Mouse (Mus musculus) heart, postnatal 14 days (tissue): ENCODE measurements around the gene Ttk. TPM values are rescaled to one million over a fixed set of nuclear protein-coding genes. Genes with fewer than 3 reads are reported as not detected.

ENCODE experiments used
- DNase-seq, 2 experiments: peaks; one replicate each; pipeline ENCODE4 v3.0.0; 2021 to 2022
- intact Hi-C: fragments of 180-260 bp; cut with DNase I; formaldehyde crosslinking; loops from one replicate; pipeline ENCODE4 v1.15.1; 2025
- long read RNA-seq, 2 experiments: library from polyadenylated mRNA; stranded (forward); transcript quantifications; one replicate each; pipeline ENCODE4 v2.0.0; 2021
- total RNA-seq, 2 experiments: library from RNA; stranded (reverse); gene quantifications; 2 replicates each; pipeline ENCODE4 v1.2.3; 2021

Gene Ttk
- total RNA-seq: 1 to 10 TPM; 1.1 to 4.1 TPM
- long read RNA-seq, experiment 1, partial matches to known transcripts: 0 of 4 reads
- long read RNA-seq, experiment 1, other reads (novel, unspliced or antisense): 1 of 4 reads
- long read RNA-seq, experiment 2: 0 reads

DNA sequence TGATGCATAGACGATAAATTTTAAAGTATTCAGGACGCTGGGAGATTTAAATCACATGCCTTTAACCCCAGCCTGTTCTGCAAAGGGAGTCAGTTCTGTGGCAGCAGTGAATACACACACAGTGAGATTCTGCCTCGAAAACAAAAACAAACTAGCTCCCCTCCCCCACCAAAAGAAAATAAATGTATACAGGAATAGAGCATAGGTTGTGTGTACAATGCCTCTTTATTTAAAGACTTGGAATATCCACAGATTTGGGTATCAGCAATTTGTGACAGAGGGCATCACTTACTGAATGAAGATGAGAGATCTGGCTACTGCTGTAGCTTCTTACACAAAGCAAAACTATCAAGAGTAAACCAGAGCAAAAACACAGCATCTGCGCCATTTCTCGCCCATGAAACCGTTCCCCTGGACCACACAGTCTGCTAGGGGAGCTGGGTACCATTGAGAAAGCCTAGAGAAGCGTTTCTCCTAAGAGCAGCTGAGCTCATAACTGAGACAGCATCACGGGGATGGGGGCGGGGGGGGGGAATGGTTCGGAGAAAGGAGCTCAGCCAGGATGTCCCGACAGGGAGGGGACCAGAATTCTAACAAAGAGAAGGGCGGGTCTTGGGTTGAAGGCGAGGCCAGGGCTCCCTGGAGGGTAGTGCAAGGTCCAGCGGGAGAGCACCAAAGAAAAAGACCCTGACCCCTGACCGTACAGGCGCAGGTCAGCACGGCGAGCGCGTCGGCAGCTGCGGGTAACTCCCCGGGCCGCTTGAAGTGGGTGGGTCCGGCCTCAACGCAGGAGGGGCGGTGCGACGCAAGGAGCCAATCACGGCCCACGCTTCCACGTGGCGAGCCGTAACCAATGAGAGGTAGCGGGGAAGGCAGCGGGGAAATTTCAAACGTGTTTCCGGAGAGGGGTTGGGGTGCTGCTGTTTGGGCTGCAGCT, at the start of gene Ttk:
Gene Ttk, plus strand, starts transcription at position 879 of the 937 bp plus-strand sequence.
- intact Hi-C loops: no loop called here
- peak; percentile 90 to 92 for DNase-seq

DNA sequence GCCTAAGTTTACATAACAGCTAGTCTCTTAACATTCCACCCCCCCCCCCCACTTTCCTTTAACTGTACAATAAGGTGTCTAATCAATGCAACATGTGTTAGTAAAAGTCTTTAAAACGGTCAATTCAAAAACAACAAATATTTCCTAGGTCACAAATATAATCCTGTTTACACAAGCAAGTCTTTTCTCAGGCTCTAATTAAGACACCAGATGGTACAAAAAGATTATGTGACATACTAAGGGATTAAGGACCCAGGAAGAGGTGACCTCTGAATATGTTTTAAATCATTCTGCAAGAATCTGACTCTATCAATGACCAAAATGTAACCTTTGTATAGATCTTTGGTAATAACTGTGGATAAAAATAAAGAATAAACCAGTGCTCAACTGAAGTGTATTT, 49.0 kb upstream of the Ttk start:
- intact Hi-C loops: no loop called here
- DNase-seq: no peak

DNA sequence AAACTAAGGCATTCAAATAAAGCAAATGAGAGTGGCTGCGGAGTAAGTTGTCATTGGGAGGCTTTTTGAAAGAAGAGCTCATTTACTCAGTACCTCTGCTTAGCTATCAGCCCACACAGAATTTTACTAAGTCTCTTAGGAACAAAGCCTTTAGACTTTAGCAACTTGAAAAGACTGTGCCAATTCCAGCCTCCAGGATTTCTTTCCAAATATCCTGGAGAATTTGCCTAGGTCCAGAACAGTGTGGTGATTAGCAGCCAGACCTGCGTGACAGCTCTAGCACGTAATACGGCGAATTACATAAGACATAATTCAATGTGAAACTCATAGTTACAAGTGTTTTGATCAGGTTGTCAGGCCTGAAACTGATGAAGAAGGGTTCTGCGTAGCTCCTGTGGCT, 45.2 kb upstream of the Ttk start:
- DNase-seq: no peak
- intact Hi-C loops: no loop called here

DNA sequence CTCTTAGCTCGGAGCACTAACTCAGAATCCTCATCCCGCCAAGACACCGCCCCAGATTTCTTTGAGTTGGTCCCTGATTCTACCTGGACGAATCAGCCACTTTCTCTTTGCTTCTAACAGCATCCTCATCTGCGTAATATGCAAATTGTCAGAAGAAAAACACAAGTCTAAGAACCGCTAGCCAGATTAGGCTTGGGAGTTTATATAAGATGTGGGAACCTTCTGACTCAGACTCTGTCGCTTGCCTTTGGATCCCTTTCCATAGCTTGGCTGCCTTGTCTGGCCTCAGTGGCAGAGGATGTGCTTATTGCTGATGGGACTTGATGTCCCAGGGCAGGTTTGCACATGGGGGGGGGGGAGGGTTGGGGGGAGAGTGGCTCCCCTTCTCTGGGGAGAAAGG, 37.6 kb upstream of the Ttk start:
- intact Hi-C loops: no loop called here
- no peak for DNase-seq

DNA sequence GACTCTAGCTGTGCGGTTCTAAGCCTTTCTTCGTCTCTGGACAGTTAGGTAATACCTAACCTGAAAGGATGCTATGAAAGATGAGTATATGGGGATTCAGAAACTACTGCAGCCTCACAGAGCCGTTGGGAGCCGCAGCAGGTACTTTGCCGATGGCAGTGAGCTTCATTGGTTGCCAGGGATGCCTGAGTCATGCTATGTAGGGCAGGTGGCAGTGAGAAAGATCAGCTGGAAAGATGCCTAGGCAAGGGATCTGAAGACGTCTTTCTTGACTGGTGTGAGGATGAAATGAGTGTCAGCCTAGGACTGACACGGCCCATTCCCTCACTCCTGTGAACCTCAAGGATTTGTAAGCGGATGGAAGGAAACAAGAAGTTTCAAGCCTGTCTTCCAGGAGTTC, 36.6 kb upstream of the Ttk start:
- intact Hi-C loops: no loop called here
- DNase-seq: no peak

DNA sequence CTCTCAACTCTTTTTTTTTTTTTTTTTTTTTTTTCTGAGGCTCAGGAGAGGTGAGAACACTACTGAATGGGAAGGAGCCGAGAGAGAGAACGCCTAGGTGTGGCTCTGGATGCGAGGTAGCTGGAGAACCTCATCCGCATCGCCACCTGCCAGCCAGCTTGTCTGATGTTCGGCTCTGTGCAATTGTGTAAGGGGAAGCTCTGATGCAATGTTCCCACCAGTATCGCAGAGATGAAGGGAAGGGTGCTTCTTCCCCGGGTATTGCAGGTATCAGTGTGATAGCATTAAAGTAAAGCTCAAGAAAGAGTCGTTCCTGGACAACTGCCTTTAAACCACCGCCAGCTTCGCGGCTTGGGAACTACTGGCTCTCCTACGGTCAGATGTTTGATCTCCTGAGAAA, 30.1 kb upstream of the Ttk start:
- DNase-seq: no peak
- intact Hi-C loops: no loop called here

DNA sequence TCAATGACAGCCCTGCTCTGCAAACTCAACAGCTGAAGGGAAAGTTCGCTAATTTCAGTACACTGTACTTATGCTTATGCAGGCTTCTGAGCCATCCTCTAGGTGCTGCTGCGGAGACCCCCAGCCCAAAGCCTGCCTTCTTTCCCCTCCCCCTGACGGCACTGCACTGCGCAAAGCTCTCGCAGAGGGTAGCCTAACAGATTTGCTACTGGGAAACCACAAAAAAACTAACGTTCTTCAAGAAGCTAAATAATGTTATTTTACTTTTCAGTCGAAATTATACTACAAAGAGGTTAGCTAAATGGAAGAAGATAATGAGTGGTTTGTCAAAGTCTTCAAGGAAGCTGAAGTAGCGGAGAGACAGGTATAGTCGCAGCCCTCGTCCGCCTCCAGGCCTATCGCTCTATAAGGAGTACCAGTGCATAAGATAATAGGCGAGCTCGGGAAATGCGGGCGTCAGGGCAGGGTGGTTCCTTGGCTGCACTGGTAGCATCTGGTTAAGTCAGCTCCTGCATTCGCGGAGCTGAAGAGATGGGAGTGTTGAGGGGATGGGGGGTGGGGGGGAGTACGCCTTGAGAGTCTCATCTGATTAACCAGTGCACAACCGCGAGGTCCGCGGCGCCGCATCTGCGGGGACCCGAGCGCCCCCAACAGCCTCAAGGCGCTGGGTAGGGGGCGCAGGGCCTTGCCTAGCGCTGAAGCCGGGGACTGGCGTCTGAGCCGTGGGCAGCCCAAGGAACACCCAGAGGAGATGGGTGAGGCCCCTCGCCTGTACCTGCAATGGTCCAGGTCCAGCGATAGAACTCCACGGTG, 29.1 kb upstream of the Ttk start:
- intact Hi-C loops: no loop called here

DNA sequence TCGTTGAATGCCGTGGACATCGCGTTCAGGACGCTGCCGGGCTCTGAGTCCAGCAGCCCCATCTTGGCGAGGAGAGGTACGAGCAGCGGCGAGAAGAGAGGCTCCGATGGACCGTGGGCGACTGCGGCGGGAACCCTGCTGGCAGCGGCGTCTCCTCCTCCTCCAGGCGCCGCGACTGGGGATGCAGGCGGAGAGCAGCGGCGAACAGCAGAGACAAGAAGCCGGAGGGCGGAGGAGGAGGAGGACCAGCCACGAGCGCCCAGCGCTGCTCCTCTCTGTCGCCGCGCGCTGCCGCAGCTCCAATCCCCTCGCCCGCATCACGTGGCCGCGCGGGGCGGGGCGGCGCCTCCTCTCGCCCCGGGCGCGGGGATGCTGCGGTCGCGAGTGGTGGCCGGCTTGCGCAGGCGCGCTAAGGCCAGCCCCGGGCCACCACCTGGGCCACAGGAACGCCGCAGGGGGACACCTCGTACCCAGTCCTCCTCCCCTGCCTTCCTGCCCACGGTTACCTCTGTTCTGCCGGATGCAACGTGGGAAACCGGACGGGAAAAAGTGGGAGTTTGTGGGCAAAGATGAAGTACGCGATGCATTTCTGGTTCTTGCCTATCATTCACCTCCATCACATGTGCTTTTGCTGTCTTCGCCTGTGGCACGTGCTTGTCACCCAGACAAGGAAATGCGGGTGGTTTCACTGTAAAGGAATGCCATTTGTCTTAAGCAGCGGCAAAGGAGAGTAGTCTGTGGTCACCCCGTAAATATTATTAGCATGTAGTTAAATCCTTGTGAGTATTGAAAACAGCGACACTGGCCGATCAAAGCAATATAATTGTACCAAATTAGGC, 28.3 kb upstream of the Ttk start, which contains the start of gene Elovl4:
Gene Elovl4, minus strand, starts transcription at position 301 of the 839 bp plus-strand sequence.
- peak; percentile 50 to 65 for DNase-seq
- intact Hi-C loops: no loop called here

More for the DNA sequence above, 29.1 kb upstream of the Ttk start:
- DNase-seq: peak in 1 of 2 experiments; percentile 1

DNA sequence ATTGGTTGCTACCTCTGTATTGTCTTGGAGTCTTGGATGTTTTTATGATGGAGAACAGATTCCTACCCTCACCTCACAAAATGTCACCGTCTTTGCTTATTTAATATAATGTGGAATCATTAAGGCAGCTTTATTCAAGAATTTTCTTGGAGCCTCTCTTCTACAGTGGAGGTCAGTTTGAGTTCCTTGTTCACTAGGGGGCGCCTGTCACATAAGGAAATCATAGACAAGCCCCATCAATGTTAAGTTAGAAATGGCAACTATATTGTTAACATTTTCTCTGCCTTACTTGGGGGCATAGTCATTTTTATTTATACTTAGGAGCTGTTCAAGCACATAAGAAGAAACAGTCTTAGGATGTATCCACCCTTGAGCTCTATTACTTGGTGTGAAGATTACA, 26.9 kb upstream of the Ttk start:
- peak; percentile 24 to 59 for DNase-seq
- intact Hi-C loops: no loop called here

DNA sequence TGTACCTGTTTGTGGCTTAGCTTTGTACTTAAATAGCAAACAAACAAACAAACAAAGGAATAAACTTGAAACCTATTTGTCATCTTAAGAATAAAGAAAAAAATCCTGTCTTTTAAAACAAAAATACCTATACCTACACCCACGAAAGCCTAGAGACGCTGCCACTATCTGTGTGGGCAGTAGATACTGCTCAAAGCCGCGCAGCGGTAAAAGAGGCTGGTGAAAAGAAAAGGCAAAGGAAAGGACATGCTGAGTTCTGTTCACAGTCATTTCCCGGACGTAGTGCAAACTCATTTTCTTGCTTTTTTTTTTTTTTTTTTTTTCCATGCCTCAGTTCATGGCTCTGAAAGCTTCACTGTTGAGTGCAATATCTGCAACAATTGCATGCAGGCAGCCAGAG, 15.3 kb upstream of the Ttk start:
- DNase-seq: no peak
- intact Hi-C loops: no loop called here

DNA sequence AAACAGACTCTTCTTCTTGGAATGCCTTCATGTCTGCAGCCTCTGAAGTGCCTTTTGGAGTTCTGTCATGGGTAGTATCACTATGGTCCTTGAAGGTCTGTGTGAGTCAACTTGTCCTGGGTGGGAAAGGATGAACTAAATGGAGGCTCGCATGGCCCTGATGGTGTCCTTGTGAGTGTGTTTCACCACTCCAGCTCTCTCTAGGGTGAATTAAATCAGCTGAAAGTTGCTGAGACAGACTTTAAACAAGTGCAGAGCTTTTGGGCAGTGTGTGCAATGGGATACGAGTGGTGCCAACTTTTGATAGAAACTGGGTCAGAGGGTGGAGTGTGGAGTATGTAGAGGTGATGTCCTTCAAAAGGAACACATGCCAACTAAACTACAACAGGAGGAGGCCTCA, 13.5 kb upstream of the Ttk start:
- intact Hi-C loops: no loop called here
- no peak for DNase-seq

DNA sequence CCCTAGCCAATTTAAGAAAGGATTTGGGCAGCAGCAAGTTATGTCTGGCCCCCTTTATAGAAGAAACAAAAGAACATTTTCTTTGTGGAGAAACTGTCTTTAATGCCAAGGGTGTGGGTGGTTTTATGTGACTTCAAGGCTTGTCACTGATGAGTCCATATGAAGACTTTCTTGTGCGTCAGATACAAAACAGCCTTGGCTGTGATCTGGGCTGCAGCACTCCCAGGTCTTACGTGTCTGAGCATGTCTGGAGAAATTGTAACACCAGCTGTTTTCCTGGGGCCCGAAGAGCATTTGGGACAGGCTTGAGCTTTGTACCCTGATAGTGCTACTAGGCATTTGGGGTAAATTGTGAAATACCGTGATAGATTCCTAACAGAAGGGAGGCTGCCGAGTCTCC, 11.6 kb upstream of the Ttk start:
- intact Hi-C loops: no loop called here
- DNase-seq: no peak

DNA sequence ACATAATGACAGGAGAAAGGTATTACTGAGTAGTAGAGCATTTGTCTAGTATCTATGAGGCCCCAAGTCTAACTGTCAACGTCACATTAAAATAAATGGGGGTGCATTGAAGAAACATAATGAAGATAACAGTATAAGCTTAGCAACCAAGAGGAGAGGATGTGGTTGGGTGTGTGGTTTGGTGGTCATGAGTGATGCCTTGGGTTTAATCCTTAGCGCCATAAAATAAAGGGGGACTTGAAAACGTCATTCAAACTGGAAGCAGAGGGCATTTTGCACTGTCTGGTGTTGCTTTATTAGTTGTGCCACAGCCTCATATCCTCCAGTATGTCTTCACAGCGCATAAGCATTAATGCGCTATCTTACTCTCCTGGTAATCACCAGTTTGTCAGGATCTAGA, 4.6 kb upstream of the Ttk start:
- no peak for DNase-seq
- intact Hi-C loops: no loop called here

DNA sequence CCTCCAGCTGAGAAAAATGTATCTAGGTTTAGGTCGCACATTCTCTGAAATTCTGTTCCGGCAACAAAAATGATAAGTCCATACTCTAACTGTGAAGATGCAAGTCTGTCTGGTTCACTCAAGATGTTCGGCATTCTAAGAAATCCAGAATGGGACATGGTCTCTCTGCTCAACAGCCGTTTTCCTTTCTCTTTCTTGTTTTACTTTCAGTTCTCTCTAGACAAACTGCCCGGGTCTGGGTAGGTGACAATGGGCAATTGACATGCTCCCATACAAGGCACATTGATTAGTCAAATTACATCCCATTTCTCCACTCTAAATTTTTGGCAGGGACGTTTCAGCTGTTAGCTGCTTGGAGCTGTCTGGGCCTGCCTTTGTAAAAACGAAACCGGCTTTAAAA, 3.3 kb upstream of the Ttk start:
- DNase-seq: no peak
- intact Hi-C loops: no loop called here

DNA sequence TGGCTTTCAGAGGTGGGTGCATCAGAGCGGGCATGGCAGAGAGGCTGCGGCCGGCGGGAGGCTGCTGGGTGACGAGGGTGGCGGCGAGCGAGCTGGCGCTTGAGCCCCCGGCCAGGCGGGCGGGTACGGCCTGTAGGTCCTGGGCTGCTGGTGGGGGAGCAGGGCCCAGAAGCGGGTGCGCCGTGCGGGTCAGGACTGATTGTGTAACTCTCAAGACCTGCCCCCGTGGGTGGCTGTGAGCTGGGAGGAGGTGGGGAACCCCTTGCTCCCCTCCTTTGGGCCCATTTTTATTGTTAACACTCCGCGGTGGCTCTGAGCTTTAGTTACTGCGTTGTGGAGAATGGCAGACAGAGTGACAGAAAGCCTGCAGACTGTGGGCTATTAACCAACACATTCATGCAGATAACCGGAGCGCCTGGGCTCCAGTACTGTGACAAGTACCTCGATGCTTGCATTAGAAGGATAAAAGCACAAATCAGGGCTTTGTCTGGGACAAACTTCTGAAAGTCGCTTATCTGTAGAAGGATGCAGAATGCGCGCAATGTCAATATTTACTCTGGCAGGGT, 342 bp downstream of the Ttk start:
- no peak for DNase-seq
- intact Hi-C loops: no loop called here

DNA sequence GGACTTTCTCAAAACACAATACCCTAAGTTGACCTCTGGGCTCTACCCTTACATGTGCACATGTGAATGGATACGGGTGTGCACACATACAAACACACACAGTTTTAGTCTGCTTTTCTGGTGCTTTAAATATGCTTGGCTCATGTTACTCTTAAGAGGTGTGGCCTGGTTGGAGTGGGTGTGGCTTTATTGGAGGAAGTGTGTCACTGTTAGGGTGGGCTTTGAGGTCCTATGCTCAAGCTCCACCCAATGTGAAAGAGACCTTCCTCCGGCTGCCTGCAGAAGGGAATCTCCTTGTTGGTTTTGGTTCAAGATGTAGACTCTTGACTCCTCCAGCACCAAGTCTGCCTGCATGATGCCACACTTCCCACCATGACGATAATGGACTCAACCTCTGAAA, 18.0 kb downstream of the Ttk start:
- no peak for DNase-seq
- intact Hi-C loops: no loop called here

DNA sequence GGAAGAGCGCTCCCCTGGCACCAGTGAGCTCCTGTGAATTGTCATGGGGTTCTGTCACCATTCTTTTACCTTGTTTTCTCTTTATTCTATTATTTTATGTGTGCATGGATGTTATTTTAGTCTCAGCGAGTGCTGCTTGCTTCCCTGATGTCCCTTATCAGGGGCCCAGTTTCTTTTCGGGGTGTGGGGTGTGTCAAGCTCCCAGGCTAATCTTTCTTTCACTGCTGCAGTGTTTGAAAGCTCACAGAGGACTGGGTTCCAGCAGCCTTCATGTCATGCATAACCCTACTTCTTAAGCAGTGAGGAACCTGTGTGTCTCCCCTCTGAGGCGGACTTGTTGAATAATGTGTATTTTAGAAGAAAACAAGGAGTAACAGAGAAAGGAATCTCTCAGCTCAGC, 30.7 kb downstream of the Ttk start:
- DNase-seq: no peak
- intact Hi-C loops: no loop called here

DNA sequence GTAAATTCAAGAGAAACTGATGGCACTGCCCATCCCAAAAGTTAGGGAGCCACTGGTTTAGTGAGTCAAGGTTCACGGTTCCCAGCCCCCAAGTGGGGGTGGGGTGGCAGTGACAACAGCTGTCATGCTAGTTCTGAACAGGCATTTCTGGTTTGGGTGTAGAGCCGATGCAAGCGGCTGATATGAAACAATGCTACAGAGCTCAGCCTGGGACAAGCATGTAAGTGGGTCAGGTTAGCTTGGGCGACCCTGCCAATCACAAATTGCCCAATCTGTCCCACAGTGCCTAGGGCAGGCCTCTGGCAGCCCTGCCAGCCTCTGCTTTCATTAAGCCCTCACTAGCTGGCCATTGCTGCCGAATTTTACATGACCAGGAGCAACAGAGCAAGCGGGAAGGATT, 47.7 kb downstream of the Ttk start:
- no peak for DNase-seq
- intact Hi-C loops: no loop called here

DNA sequence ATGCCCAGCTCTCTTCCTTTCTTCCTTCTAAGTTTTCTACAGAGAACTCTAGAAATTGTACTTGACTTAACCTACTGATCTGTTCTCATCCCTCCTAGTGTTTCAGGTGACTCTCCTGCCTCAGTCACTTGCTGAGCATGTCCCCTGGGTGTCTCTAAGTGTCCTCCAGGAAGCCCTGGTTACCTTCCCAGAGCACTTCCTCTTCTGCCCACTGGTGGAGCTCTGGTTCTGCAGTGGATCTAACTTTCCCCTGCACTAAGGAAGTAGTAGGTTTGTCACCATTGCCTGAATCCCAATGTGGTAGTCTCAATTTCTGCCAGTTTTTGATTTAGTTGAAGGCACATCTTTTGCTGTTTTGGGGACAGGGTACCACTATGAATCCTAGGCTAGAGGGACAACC, 51.7 kb downstream of the Ttk start:
- DNase-seq: no peak
- intact Hi-C loops: no loop called here

DNA sequence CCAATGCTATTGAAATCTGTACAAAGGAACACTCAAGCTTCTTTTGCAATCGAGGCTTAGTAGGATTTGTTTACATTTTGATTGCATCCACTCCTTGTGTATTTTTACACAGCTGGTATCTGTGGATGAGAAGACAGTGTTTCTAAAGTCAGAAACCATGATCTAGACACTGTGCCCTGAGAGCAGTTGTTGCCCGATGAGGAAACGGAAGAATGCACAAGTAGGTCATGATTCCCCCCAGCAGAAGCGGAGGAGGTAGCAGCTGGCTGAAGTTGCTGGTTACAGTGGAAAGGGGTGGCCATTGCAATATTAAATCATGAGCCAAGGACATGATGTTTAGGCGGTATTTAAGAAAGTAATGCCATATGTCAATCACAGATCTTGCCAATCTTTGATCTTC, 53.7 kb downstream of the Ttk start:
- intact Hi-C loops: no loop called here
- DNase-seq: no peak
